Mouse (Mus musculus) lung, postnatal 0 days (tissue): ENCODE measurements at regions not wholly inside any gene's neighbourhood (a gene's known extent, or its start where the extent isn't known, plus 50 kb on each side); places are given as distances from the start of the nearest gene placed in this dataset.

Source experiments
- CTCF ChIP-seq: IDR thresholded peaks from 2 replicates; pipeline ENCODE4 v1.5.1; 2016; ENCODE audit warnings: antibody characterized with exemption, mild to moderate bottlenecking
- EP300 ChIP-seq: IDR thresholded peaks from 2 replicates; pipeline ENCODE4 v1.6.1; 2016; ENCODE audit warnings: antibody characterized with exemption, mild to moderate bottlenecking, control low read depth

- no peak for TF ChIP-seq CTCF
- TF ChIP-seq EP300 = no peak
Measured at GRCm38 (mm10) chr15:96185429-96185828, 101.9 kb upstream of the Arid2 start.
